8 mouse cellular contexts compared by ENCODE assay signal in the genomic region with DNA sequence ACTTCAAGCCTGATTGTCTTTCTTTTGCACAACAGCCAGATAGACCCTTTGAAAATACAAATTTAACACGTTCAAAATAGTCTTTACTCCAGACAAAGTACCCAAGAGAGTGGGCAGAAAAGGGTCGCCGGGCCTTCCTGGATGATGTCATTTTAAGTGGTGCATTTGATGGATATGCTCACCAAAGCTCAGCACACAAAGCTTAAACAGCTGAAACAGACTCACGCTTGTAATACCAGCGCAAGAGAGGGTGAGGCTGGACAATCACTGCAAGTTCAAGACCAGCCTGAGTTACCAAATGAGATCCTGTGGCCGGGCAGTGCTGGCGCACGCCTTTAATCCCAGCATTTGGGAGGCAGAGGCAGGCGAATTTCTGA. TPM values are rescaled to one million over a fixed set of nuclear protein-coding genes. Genes with fewer than 3 reads are reported as not detected.
DNase-seq lines count a peak whose midpoint lies in the region; ATAC-seq and TF ChIP-seq lines count a peak whose summit lies in the region.

No protein-coding gene starts in this region.

- peak; percentile 10; the same call in 1 of the 2 replicates for ATAC-seq in kidney, embryonic 15.5 days (replicated peaks; ENCODE audit: low FRiP score)
- peak; percentile 19 for ATAC-seq in intestine, embryonic 15.5 days
- ATAC-seq in midbrain, postnatal 0 days (ENCODE audit: low FRiP score): no peak; the same call in 1 of the 2 replicates

- no peaks in the 10 kb centered on the region for H3K27me3 ChIP-seq in kidney, embryonic 15.5 days
- H3K27me3 ChIP-seq in erythroblast, embryonic 14.5 days (ENCODE audit: control insufficient read depth): no peaks in the 10 kb centered on the region
- H3K27me3 ChIP-seq in intestine, embryonic 15.5 days (replicated peaks): no peaks in the 10 kb centered on the region
- H3K27me3 ChIP-seq in midbrain, postnatal 0 days (ENCODE audit: insufficient read depth, low read length): no peaks in the 10 kb centered on the region

- H3K9me3 ChIP-seq in kidney, embryonic 15.5 days (replicated peaks): no peaks in the 10 kb centered on the region
- no peaks in the 10 kb centered on the region for H3K9me3 ChIP-seq in erythroblast, embryonic 14.5 days (ENCODE audit: control insufficient read depth, low read length)
- H3K9me3 ChIP-seq in intestine, embryonic 15.5 days: no peaks in the 10 kb centered on the region
- H3K9me3 ChIP-seq in midbrain, postnatal 0 days (ENCODE audit: low read length): no peaks in the 10 kb centered on the region

- DNase-seq in kidney, postnatal 4 days: no peak
- no peak for DNase-seq in midbrain, postnatal 0 days (ENCODE audit: low spot score)
- DNase-seq in layer of hippocampus, postnatal 14 days (ENCODE audit: low spot score in 2 of 2): no peak
- no peak for DNase-seq in thymus, postnatal 14 days
- no peak for DNase-seq in spleen, adult 18-20 months

- H3K27ac ChIP-seq in kidney, embryonic 15.5 days: peak overlapping the region; percentile 69; the same call in 1 of the 2 replicates
- no peak overlapping the region for H3K27ac ChIP-seq in intestine, embryonic 15.5 days
- H3K27ac ChIP-seq in midbrain, postnatal 0 days (ENCODE audit: low read depth, low read length): peak overlapping the region; percentile 73

- H3K9ac ChIP-seq in kidney, embryonic 15.5 days: 0 out of 2 replicates have a peak overlapping the region, but pooled peaks have one; percentile 26
- no peak overlapping the region for H3K9ac ChIP-seq in intestine, embryonic 15.5 days
- peak overlapping the region; percentile 42; the same call in 1 of the 2 replicates for H3K9ac ChIP-seq in midbrain, postnatal 0 days (replicated peaks; ENCODE audit: low read length, poor library complexity, severe bottlenecking)

- peak overlapping the region; percentile 93 for H3K4me2 ChIP-seq in kidney, embryonic 15.5 days
- peak overlapping the region; percentile 96 for H3K4me2 ChIP-seq in intestine, embryonic 15.5 days (replicated peaks)
- H3K4me2 ChIP-seq in midbrain, postnatal 0 days (ENCODE audit: low read depth, low read length, poor library complexity, severe bottlenecking): peak overlapping the region; percentile 89

- H3K36me3 ChIP-seq in kidney, embryonic 15.5 days: peaks cover 10% of the 10 kb centered on the region
- peaks cover 37% of the 10 kb centered on the region for H3K36me3 ChIP-seq in erythroblast, embryonic 14.5 days (ENCODE audit: control insufficient read depth)
- 0 out of 2 replicates have a peak, but pooled peaks cover 3% of the 10 kb centered on the region for H3K36me3 ChIP-seq in intestine, embryonic 15.5 days
- H3K36me3 ChIP-seq in midbrain, postnatal 0 days (ENCODE audit: insufficient read depth, low read length): 0 out of 2 replicates have a peak, but pooled peaks cover 4% of the 10 kb centered on the region

- H3K4me1 ChIP-seq in kidney, embryonic 15.5 days: peaks cover 52% of the 10 kb centered on the region
- H3K4me1 ChIP-seq in erythroblast, embryonic 14.5 days (ENCODE audit: control insufficient read depth): peaks cover 61% of the 10 kb centered on the region
- H3K4me1 ChIP-seq in intestine, embryonic 15.5 days (replicated peaks): peaks cover 21% of the 10 kb centered on the region
- peaks cover 11% of the 10 kb centered on the region for H3K4me1 ChIP-seq in midbrain, postnatal 0 days (ENCODE audit: insufficient read depth, low read length)

- 33% methylated on average over 9 of the region's 9 CpGs for WGBS in kidney, embryonic 15.5 days
- WGBS in intestine, embryonic 15.5 days: 35% methylated on average over 9 of the region's 9 CpGs
- WGBS in midbrain, postnatal 0 days: 25% methylated on average over 9 of the region's 9 CpGs

- no peak for TF ChIP-seq CTCF in midbrain, postnatal 0 days (IDR thresholded peaks at IDR 0.05)

- peak overlapping the region; percentile 81 for H3K4me3 ChIP-seq in kidney, embryonic 15.5 days (replicated peaks)
- peak overlapping the region; percentile 72 for H3K4me3 ChIP-seq in erythroblast, embryonic 14.5 days (replicated peaks)
- no peak overlapping the region for H3K4me3 ChIP-seq in intestine, embryonic 15.5 days (replicated peaks)
- H3K4me3 ChIP-seq in midbrain, postnatal 0 days (ENCODE audit: low read depth, low read length): peak overlapping the region; percentile 70

RNA-seq across cellular contexts. Expression of a gene that starts 0.4 kb away (rescaled TPM):
- 80.1 and 80.8 TPM in 2 replicates for polyA plus RNA-seq in kidney, embryonic 15.5 days (2015; fragmentation: Nextera tagmentation; extraction: Ambion mirVana)
- 5.2 and 7.4 TPM in 2 replicates for polyA plus RNA-seq in erythroblast, embryonic 14.5 days (2012)
- 65.5 and 80.4 TPM in 2 replicates for polyA plus RNA-seq in intestine, embryonic 15.5 days (2015; fragmentation: Nextera tagmentation; extraction: Ambion mirVana)
- 46.5 and 49.5 TPM in 2 replicates for total RNA-seq in midbrain, postnatal 0 days (2014; rRNA removed)
- polyA plus RNA-seq in midbrain, postnatal 0 days (2015; fragmentation: Nextera tagmentation; extraction: Ambion mirVana): 77.0 and 80.3 TPM in 2 replicates
- total RNA-seq in layer of hippocampus, postnatal 14 days (2021): 10 to 100 TPM; 52.8 to 54.7 TPM

RNA-seq across cellular contexts. Expression of a gene that starts 10.1 kb away (rescaled TPM):
- 24.7 and 30.7 TPM in 2 replicates for polyA plus RNA-seq in kidney, embryonic 15.5 days (2015; fragmentation: Nextera tagmentation; extraction: Ambion mirVana)
- not detected in 2 replicates for polyA plus RNA-seq in erythroblast, embryonic 14.5 days (2012)
- 11.7 and 12.9 TPM in 2 replicates for polyA plus RNA-seq in intestine, embryonic 15.5 days (2015; fragmentation: Nextera tagmentation; extraction: Ambion mirVana)
- 172 and 196 TPM in 2 replicates for total RNA-seq in midbrain, postnatal 0 days (2014; rRNA removed)
- 323 and 327 TPM in 2 replicates for polyA plus RNA-seq in midbrain, postnatal 0 days (2015; fragmentation: Nextera tagmentation; extraction: Ambion mirVana)
- 100 to 1,000 TPM; 131 to 136 TPM for total RNA-seq in layer of hippocampus, postnatal 14 days (2021)

RNA-seq across cellular contexts. Expression of a gene that starts 34.3 kb away (rescaled TPM):
- 28.8 and 35.3 TPM in 2 replicates for polyA plus RNA-seq in kidney, embryonic 15.5 days (2015; fragmentation: Nextera tagmentation; extraction: Ambion mirVana)
- 4.2 and 6.3 TPM in 2 replicates for polyA plus RNA-seq in erythroblast, embryonic 14.5 days (2012)
- 22.5 and 23.2 TPM in 2 replicates for polyA plus RNA-seq in intestine, embryonic 15.5 days (2015; fragmentation: Nextera tagmentation; extraction: Ambion mirVana)
- total RNA-seq in midbrain, postnatal 0 days (2014; rRNA removed): 157 and 172 TPM in 2 replicates
- polyA plus RNA-seq in midbrain, postnatal 0 days (2015; fragmentation: Nextera tagmentation; extraction: Ambion mirVana): 122 and 134 TPM in 2 replicates
- 100 to 1,000 TPM; 188 to 201 TPM for total RNA-seq in layer of hippocampus, postnatal 14 days (2021)

RNA-seq across cellular contexts. Expression of a gene that starts 53.9 kb away (rescaled TPM):
- polyA plus RNA-seq in kidney, embryonic 15.5 days (2015; fragmentation: Nextera tagmentation; extraction: Ambion mirVana): not detected in 2 replicates
- polyA plus RNA-seq in erythroblast, embryonic 14.5 days (2012): not detected in 2 replicates
- not detected in 2 replicates for polyA plus RNA-seq in intestine, embryonic 15.5 days (2015; fragmentation: Nextera tagmentation; extraction: Ambion mirVana)
- not detected in 2 replicates for total RNA-seq in midbrain, postnatal 0 days (2014; rRNA removed)
- polyA plus RNA-seq in midbrain, postnatal 0 days (2015; fragmentation: Nextera tagmentation; extraction: Ambion mirVana): not detected in 2 replicates
- total RNA-seq in layer of hippocampus, postnatal 14 days (2021): not detected

RNA-seq across cellular contexts. Expression of a gene that starts 54.3 kb away (rescaled TPM):
- polyA plus RNA-seq in kidney, embryonic 15.5 days (2015; fragmentation: Nextera tagmentation; extraction: Ambion mirVana): 216 and 224 TPM in 2 replicates
- 17.5 and 19.1 TPM in 2 replicates for polyA plus RNA-seq in erythroblast, embryonic 14.5 days (2012)
- polyA plus RNA-seq in intestine, embryonic 15.5 days (2015; fragmentation: Nextera tagmentation; extraction: Ambion mirVana): 227 and 239 TPM in 2 replicates
- total RNA-seq in midbrain, postnatal 0 days (2014; rRNA removed): 380 and 412 TPM in 2 replicates
- 257 and 279 TPM in 2 replicates for polyA plus RNA-seq in midbrain, postnatal 0 days (2015; fragmentation: Nextera tagmentation; extraction: Ambion mirVana)
- total RNA-seq in layer of hippocampus, postnatal 14 days (2021): 100 to 1,000 TPM; 481 to 503 TPM

Comparison
In these comparisons a context has a peak if more than half of its experiments do, and no peak if none do; other contexts are left out.
1. RNA of a gene that starts 10.1 kb away (polyA plus RNA-seq): 323 to 327 TPM in midbrain, postnatal 0 days, 24.7 to 30.7 TPM in kidney, embryonic 15.5 days and 11.7 to 12.9 TPM in intestine, embryonic 15.5 days; not detected in erythroblast, embryonic 14.5 days; every median in the first group is over 10 times any median in the second.
2. Peak in every context shown above with its lines, with median percentiles within 50 percentile points of each other: H3K4me2 ChIP-seq.